Mouse (Mus musculus) intestine, postnatal 0 days (tissue): ENCODE measurements around the gene Ylpm1. TPM values are rescaled to one million over a fixed set of nuclear protein-coding genes. Genes with fewer than 3 reads are reported as not detected.

Source experiments
- ATAC-seq: fragments of 200-750 bp; cut with Nextera tagmentation; 2 replicates; pipeline ENCODE4 v1.8.0; 2017; ENCODE audit warnings: mild to moderate bottlenecking, moderate TSS enrichment, moderate library complexity
- H3K27ac ChIP-seq: fragments of 300-500 bp; sonication (generic); 2 replicates; pipeline ENCODE4 v1.5.1; 2014; ENCODE audit warnings: mild to moderate bottlenecking, low read depth, low read length, moderate library complexity
- H3K27me3 ChIP-seq: fragments of 300-500 bp; sonication (generic); replicated peaks from 2 replicates; pipeline ENCODE4 v1.6.1; 2014; ENCODE audit warnings: low read length, mixed read lengths; ENCODE audit not compliant: control insufficient read depth, insufficient read depth
- H3K36me3 ChIP-seq: fragments of 300-500 bp; sonication (generic); 2 replicates; pipeline ENCODE4 v1.6.1; 2014; ENCODE audit warnings: mild to moderate bottlenecking, moderate library complexity; ENCODE audit not compliant: control insufficient read depth, insufficient read depth
- H3K4me1 ChIP-seq: fragments of 300-500 bp; sonication (generic); replicated peaks from 2 replicates; pipeline ENCODE4 v1.6.1; 2014; ENCODE audit warnings: antibody characterized with exemption, low read length, mixed read lengths; ENCODE audit not compliant: control insufficient read depth, insufficient read depth
- H3K4me2 ChIP-seq: fragments of 300-500 bp; sonication (generic); replicated peaks from 2 replicates; pipeline ENCODE4 v1.6.1; 2014; ENCODE audit warnings: low read depth, mild to moderate bottlenecking, moderate library complexity
- H3K4me3 ChIP-seq: fragments of 300-500 bp; sonication (generic); 2 replicates; pipeline ENCODE4 v1.5.1; 2014; ENCODE audit warnings: low read depth, low read length
- H3K9ac ChIP-seq: fragments of 300-500 bp; sonication (generic); 2 replicates; pipeline ENCODE4 v1.6.1; 2014; ENCODE audit warnings: mild to moderate bottlenecking, low read depth, low read length
- H3K9me3 ChIP-seq: fragments of 300-500 bp; sonication (generic); 2 replicates; pipeline ENCODE4 v1.6.1; 2016; ENCODE audit warnings: mixed run types; ENCODE audit not compliant: control insufficient read depth
- CTCF ChIP-seq: sonication (generic); IDR thresholded peaks from 2 replicates; pipeline ENCODE4 v1.5.1; 2016; ENCODE audit warnings: low read depth, mild to moderate bottlenecking, control low read depth, antibody characterized with exemption, moderate library complexity
- WGBS: fragments of 180-500 bp; shearing (Covaris S2); extraction: QIAGEN DNeasy Blood & Tissue Kit; methylation state at CpG from one replicate; pipeline ENCODE4 v1.1.7; 2014; 5-methylcytosine and 5-hydroxymethylcytosine counted together
- polyA plus RNA-seq: library from polyadenylated mRNA; unstranded; fragments of >200 nt; fragmentation: Nextera tagmentation; extraction: Ambion mirVana; gene quantifications from 2 replicates; pipeline ENCODE4 v1.2.1, GENCODE M21; 2015

Ylpm1 gene
- polyA plus RNA-seq, 1 experiment from 2014 or later = 12.8 TPM

DNA sequence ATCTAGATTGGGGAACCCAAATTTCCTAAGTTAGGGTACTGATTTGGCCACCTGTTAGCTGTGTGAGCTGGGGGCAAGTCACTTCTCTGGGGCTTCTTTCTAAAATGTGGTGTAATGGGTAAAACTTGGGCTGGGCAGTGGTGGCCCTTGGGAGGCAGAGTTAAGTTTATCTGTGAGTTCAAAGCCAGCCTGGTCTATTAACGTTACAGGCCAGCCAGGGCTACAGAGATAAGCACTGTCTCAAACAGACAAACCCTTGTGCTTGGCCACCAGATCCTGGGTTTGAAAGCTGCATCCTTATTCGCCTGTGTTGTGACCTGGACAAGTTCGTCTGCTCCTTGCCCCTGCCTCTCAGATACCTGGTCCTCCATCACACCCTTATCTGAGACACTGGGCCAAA lies 95.1 kb downstream of the Ylpm1 start:
- Histone ChIP-seq H3K36me3 (peaks cover 4% of the 10 kb centered on the region), H3K9ac (no peak overlapping the region), H3K4me3 (no peak overlapping the region), H3K4me1 (no peaks in the 10 kb centered on the region), H3K27ac (no peak overlapping the region), H3K27me3 (no peaks in the 10 kb centered on the region), H3K9me3 (no peaks in the 10 kb centered on the region), H3K4me2 (no peak overlapping the region)
- WGBS = 83% methylated on average over 3 of the region's 3 CpGs
- no peak for ATAC-seq
- no peak for TF ChIP-seq CTCF

DNA sequence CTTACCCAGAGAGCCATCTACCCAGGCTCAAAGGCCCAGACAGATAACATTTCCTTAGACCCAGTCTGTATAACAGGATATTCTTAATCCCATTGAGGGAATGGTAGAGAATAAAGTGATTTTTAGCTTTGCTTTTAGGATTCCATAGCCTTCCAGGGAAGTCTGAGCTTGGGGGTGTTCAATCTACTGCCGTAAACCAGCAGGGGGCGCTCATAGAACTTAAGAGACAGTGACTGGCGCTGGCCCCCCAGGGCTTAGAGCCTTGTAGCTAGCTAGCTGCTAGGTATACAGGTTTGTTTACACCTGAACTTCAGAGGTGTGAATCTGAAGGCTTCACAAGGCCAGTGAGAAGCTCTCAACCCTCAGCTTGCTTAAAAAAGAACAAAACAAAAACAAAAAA lies 96.1 kb downstream of the Ylpm1 start:
- WGBS = 5% methylated on average over 3 of the region's 3 CpGs
- ATAC-seq = no peak
- Histone ChIP-seq H3K4me1 (no peaks in the 10 kb centered on the region), H3K27ac (no peak overlapping the region), H3K9ac (no peak overlapping the region), H3K9me3 (no peaks in the 10 kb centered on the region), H3K4me3 (no peak overlapping the region), H3K36me3 (peaks cover under 1% of the 10 kb centered on the region), H3K27me3 (no peaks in the 10 kb centered on the region), H3K4me2 (no peak overlapping the region)
- peak; percentile 79 for TF ChIP-seq CTCF

DNA sequence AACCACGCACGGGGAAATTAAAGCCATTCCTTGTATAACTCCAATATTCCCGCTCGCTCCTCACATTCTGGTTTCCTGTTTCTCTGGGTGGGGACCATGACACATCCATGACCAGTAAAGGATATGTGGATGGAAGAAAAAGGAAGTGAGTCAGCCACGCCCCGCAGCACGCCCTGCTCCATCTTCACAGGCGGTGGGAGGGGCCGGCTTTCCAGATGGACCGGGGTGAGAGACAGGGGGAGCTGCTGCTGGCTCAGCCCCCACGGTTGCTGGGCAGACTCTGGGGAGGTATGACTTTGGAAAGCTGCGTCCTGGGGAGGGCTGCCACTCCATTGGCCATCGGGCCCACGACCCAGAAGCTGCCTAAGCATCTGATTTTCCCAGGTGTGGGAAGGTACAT lies 97.9 kb downstream of the Ylpm1 start:
- H3K4me2 ChIP-seq = 0 out of 2 replicates have a peak overlapping the region, but pooled peaks have one; percentile 13

DNA sequence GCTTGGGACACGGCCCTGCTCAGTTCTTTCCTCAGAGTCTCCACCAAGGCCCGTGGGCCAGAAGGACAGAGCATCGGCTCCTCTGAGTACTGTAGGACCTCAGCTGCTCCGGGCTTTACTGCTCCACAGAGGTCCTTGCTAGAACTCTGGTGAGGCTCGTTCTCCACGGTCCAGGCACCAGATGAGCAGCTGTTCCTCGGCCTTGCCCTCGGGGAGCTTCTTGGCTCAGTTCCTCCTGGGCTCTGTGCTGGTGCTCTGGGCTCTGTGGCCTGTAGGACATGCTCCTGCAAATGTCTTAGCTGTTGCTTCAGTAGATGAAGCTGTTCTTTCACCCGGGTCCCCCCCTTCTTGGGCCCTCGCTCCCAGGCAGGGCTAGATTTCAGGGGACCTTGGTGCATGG lies 98.6 kb downstream of the Ylpm1 start:
- no peak overlapping the region for H3K4me2 ChIP-seq
- 76% methylated on average over 10 of the region's 10 CpGs for WGBS
- H3K9ac ChIP-seq = no peak overlapping the region
- no peaks in the 10 kb centered on the region for H3K27me3 ChIP-seq
- no peak for ATAC-seq
- H3K9me3 ChIP-seq = no peaks in the 10 kb centered on the region
- TF ChIP-seq CTCF = no peak
- H3K27ac ChIP-seq = no peak overlapping the region
- no peaks in the 10 kb centered on the region for H3K4me1 ChIP-seq
- no peak overlapping the region for H3K4me3 ChIP-seq
- H3K36me3 ChIP-seq = no peaks in the 10 kb centered on the region

More for the DNA sequence above, 97.9 kb downstream of the Ylpm1 start:
- WGBS = 25% methylated on average over 14 of the region's 14 CpGs
- ATAC-seq = no peak
- Histone ChIP-seq H3K4me3 (no peak overlapping the region), H3K4me1 (no peaks in the 10 kb centered on the region), H3K27me3 (no peaks in the 10 kb centered on the region), H3K27ac (no peak overlapping the region), H3K9ac (no peak overlapping the region), H3K9me3 (no peaks in the 10 kb centered on the region), H3K36me3 (no peaks in the 10 kb centered on the region; the same call in 1 of the 2 replicates)
- no peak; the same call in 1 of the 2 replicates for TF ChIP-seq CTCF

DNA sequence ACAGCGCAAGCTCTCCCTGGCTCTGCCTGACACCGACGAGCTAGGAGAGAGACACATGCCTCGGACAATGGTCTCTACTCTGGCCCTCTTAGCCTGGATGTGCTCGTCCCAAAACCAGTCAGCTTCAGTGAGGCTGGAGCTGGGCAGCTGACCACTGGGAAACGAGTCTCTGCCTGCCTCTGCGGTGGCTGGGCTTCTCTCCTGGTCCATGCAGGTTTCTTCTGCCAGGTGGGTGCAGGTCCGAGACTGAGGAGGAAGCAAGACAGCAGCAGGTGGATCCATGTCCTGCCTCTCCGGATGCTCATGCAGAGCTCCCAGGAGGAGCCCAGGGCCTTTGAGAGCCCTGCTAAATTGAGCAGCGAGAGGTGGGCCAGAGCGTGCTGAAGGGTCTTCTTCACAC lies 99.0 kb downstream of the Ylpm1 start:
- 79% methylated on average over 11 of the region's 11 CpGs for WGBS
- TF ChIP-seq CTCF = no peak

DNA sequence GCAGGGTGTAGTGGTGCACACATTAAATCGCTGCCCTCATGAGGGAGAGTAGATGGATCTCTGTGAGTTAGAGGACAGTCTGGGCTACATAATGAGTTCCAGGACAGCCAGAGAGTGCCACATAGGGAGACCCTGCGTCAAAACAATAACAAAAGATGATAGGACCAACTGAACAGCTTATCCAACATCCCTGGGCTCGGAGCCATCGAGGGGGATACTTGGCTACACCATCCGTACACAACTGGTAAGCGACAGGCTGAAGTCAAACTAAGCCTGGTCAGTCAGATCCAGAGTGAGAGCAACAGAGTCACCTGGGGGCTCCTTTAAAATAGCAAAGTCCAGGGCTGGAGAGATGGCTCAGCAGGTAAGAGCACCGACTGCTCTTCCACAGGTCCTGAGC lies 99.7 kb downstream of the Ylpm1 start:
- Histone ChIP-seq H3K9ac (no peak overlapping the region), H3K27me3 (no peaks in the 10 kb centered on the region), H3K9me3 (no peaks in the 10 kb centered on the region), H3K27ac (no peak overlapping the region), H3K4me2 (no peak overlapping the region), H3K36me3 (no peaks in the 10 kb centered on the region), H3K4me1 (no peaks in the 10 kb centered on the region), H3K4me3 (no peak overlapping the region)
- TF ChIP-seq CTCF = no peak
- ATAC-seq = no peak
- 80% methylated on average over 7 of the region's 7 CpGs for WGBS

More for the DNA sequence above, 99.0 kb downstream of the Ylpm1 start:
- Histone ChIP-seq H3K9me3 (no peaks in the 10 kb centered on the region), H3K27me3 (no peaks in the 10 kb centered on the region), H3K4me1 (no peaks in the 10 kb centered on the region), H3K4me3 (no peak overlapping the region), H3K9ac (no peak overlapping the region), H3K36me3 (no peaks in the 10 kb centered on the region), H3K4me2 (no peak overlapping the region), H3K27ac (no peak overlapping the region)
- ATAC-seq = no peak

DNA sequence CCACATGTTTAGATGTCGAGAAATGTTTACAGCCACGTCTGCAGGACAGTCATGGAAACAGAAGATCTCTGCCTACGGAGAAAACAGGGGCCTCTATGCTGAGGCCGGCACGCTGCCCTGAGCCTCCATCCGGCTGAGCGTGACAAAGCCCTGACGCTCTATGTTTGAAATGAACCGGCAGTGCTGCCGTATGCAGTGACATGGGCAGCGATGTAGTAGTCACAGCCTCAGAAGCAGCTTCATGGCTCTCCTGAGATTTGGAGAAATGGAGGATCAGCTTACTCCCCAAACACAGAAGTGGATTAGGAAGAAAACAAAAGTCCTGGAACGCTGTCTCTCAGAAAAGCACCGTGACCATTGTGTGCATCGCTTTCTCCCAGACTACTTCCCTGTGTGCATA lies 104.9 kb downstream of the Ylpm1 start:
- Histone ChIP-seq H3K4me3 (no peak overlapping the region), H3K4me2 (no peak overlapping the region), H3K27ac (no peak overlapping the region), H3K4me1 (no peaks in the 10 kb centered on the region), H3K9me3 (no peaks in the 10 kb centered on the region), H3K27me3 (no peaks in the 10 kb centered on the region), H3K36me3 (no peaks in the 10 kb centered on the region), H3K9ac (no peak overlapping the region)
- WGBS = 68% methylated on average over 14 of the region's 14 CpGs
- no peak for TF ChIP-seq CTCF
- no peak for ATAC-seq
